ENCODE assay signal across 8 mouse cellular contexts in genomic region chr9:102723990-102724461, GRCm38 (mm10). TPM values are rescaled to one million over a fixed set of nuclear protein-coding genes. Genes with fewer than 3 reads are reported as not detected.
DNase-seq lines count a peak whose midpoint lies in the region; ATAC-seq lines count a peak whose summit lies in the region.

No protein-coding gene starts in this region.

- WGBS in hindbrain, embryonic 16.5 days: 5% methylated on average over 4 of the region's 4 CpGs

- ATAC-seq in hindbrain, embryonic 16.5 days: peak; percentile 94
- no peak for ATAC-seq in inflammation-experienced regulatory T-cells, adult 6 months

- peak overlapping the region; percentile 60 for H3K27ac ChIP-seq in hindbrain, embryonic 16.5 days (ENCODE audit: low read depth, low read length)

- H3K9me3 ChIP-seq in hindbrain, embryonic 16.5 days (ENCODE audit: control insufficient read depth, low read length): no peaks in the 10 kb centered on the region

- no peak overlapping the region for H3K4me2 ChIP-seq in hindbrain, embryonic 16.5 days (ENCODE audit: low read length)

- intact Hi-C loops in gastrocnemius, postnatal 14 days (cut with DNase I; ENCODE audit: low total_unique reads): no loop called here

- H3K4me3 ChIP-seq in hindbrain, embryonic 16.5 days (ENCODE audit: low read length): no peak overlapping the region

- no peaks in the 10 kb centered on the region for H3K27me3 ChIP-seq in hindbrain, embryonic 16.5 days (replicated peaks; ENCODE audit: control insufficient read depth, insufficient read depth, low read length)

- DNase-seq in adrenal gland, postnatal 10 days: peak; percentile 82
- DNase-seq in embryo, embryonic 11 days: peak; percentile 42
- peak; percentile 74 for DNase-seq in gastrocnemius, postnatal 14 days
- DNase-seq in layer of hippocampus, postnatal 36 days: peak; percentile 79 to 86
- DNase-seq in mesoderm, embryonic 11.5 days (ENCODE audit: low read depth, low spot score): peak; percentile 66
- peak; percentile 90 for DNase-seq in telencephalon, adult 2 months (ENCODE audit: low read depth, low spot score)

- H3K36me3 ChIP-seq in hindbrain, embryonic 16.5 days (ENCODE audit: control insufficient read depth, insufficient read depth, low read length): peaks cover 49% of the 10 kb centered on the region

- H3K4me1 ChIP-seq in hindbrain, embryonic 16.5 days (ENCODE audit: control insufficient read depth, insufficient read depth, low read depth, low read length): peaks cover 75% of the 10 kb centered on the region

- H3K9ac ChIP-seq in hindbrain, embryonic 16.5 days (ENCODE audit: low read depth, low read length): peak overlapping the region; percentile 0; the same call in 1 of the 2 replicates

RNA-seq across cellular contexts. Expression of gene Amotl2, which starts 7.6 kb away (rescaled TPM):
- total RNA-seq in adrenal gland, postnatal 10 days (2021): 100 to 1,000 TPM; 101 to 154 TPM
- 10 to 100 TPM; 19.4 to 25.0 TPM for total RNA-seq in gastrocnemius, postnatal 14 days (2021)
- 40.7 and 47.5 TPM in 2 replicates for polyA plus RNA-seq in hindbrain, embryonic 16.5 days (2015; fragmentation: Nextera tagmentation; extraction: Ambion mirVana)
- total RNA-seq in layer of hippocampus, postnatal 36 days (2021): 10 to 100 TPM; 17.2 to 18.6 TPM
- polyA plus RNA-seq in inflammation-experienced regulatory T-cells, adult 6 months (2017; shearing (Covaris generic)): under 1 TPM in 1 of 3 experiments, not detected in 2; 0.21 TPM
